Comparison of ENCODE assay signal across 24 mouse cellular contexts in genomic region chr2:165821671-165822070, GRCm38 (mm10).
A peak's percentile ranks its signal among the peaks of the same experiment; 100 is the strongest.
DNase-seq lines count a peak whose midpoint lies in the region; ATAC-seq and TF ChIP-seq lines count a peak whose summit lies in the region.
"Had no signal": no experiment of that assay in that cellular context is flagged by ENCODE, and none has a peak within 500 bp of the region (broad histone marks: within the 10 kb centered on the region; RNA-seq: fewer than 3 reads in every experiment).

No protein-coding gene starts in this region.

- WGBS in forebrain, embryonic 13.5 days: 90% methylated on average over 12 of the region's 12 CpGs
- 86% methylated on average over 12 of the region's 12 CpGs for WGBS in forebrain, postnatal 0 days
- WGBS in limb, embryonic 15.5 days: 91% methylated on average over 12 of the region's 12 CpGs
- 92% methylated on average over 12 of the region's 12 CpGs for WGBS in limb, embryonic 10.5 days
- WGBS in stomach, embryonic 15.5 days: 89% methylated on average over 12 of the region's 12 CpGs

- H3K36me3 ChIP-seq in forebrain, embryonic 13.5 days (ENCODE audit: poor library complexity, severe bottlenecking): peaks cover 92% of the 10 kb centered on the region
- peaks cover 52% of the 10 kb centered on the region for H3K36me3 ChIP-seq in forebrain, postnatal 0 days (ENCODE audit: insufficient read depth)
- peaks cover 88% of the 10 kb centered on the region for H3K36me3 ChIP-seq in limb, embryonic 15.5 days
- peaks cover 98% of the 10 kb centered on the region for H3K36me3 ChIP-seq in limb, embryonic 10.5 days
- peaks cover 43% of the 10 kb centered on the region for H3K36me3 ChIP-seq in stomach, embryonic 15.5 days

- H3K27me3 ChIP-seq in forebrain, embryonic 13.5 days: no peaks in the 10 kb centered on the region
- H3K27me3 ChIP-seq in forebrain, postnatal 0 days (ENCODE audit: insufficient read depth, low read length): no peaks in the 10 kb centered on the region
- no peaks in the 10 kb centered on the region for H3K27me3 ChIP-seq in limb, embryonic 15.5 days
- H3K27me3 ChIP-seq in limb, embryonic 10.5 days (ENCODE audit: low read depth, poor library complexity, severe bottlenecking): no peaks in the 10 kb centered on the region
- no peaks in the 10 kb centered on the region for H3K27me3 ChIP-seq in stomach, embryonic 15.5 days (replicated peaks)
- H3K27me3 ChIP-seq: embryonic facial prominence, embryonic 15.5 days; forebrain, embryonic 15.5 days; heart, embryonic 15.5 days; hindbrain, embryonic 15.5 days; Patski had no signal

- no peak overlapping the region for H3K4me2 ChIP-seq in forebrain, embryonic 13.5 days
- H3K4me2 ChIP-seq in forebrain, postnatal 0 days (ENCODE audit: low read depth): no peak overlapping the region
- H3K4me2 ChIP-seq in limb, embryonic 15.5 days: no peak overlapping the region
- no peak overlapping the region for H3K4me2 ChIP-seq in stomach, embryonic 15.5 days
- H3K4me2 ChIP-seq: embryonic facial prominence, embryonic 15.5 days; forebrain, embryonic 15.5 days; heart, embryonic 11.5 days; heart, embryonic 15.5 days; hindbrain, embryonic 15.5 days had no signal

- DNase-seq in forebrain, postnatal 0 days: no peak
- DNase-seq in limb, embryonic 10.5 days (ENCODE audit: low spot score): no peak
- DNase-seq in R1 (ENCODE audit: low read depth, low spot score): peak; percentile 53
- DNase-seq in embryo, embryonic 10.5 days (ENCODE audit: low spot score): no peak
- no peak for DNase-seq in spleen, postnatal 4 days (ENCODE audit: low spot score in 2 of 2)
- DNase-seq: adrenal gland, adult 8-10 months; adrenal gland, postnatal 36 days; cerebellum, adult 2 months; cerebellum, postnatal 14 days; gastrocnemius, postnatal 10 days; heart, adult 2 months; heart, postnatal 14 days had no signal

- no peak for TF ChIP-seq CTCF in forebrain, postnatal 0 days (IDR thresholded peaks at IDR 0.05; ENCODE audit: low read depth)

- ATAC-seq in forebrain, embryonic 13.5 days: no peak
- ATAC-seq in forebrain, postnatal 0 days: no peak
- no peak for ATAC-seq in limb, embryonic 15.5 days (ENCODE audit: insufficient number of reproducible peaks, low FRiP score, low TSS enrichment, low read depth)
- no peak for ATAC-seq in stomach, embryonic 15.5 days (ENCODE audit: insufficient read depth, low FRiP score, low read depth)
- ATAC-seq: forebrain, embryonic 15.5 days; Patski had no signal

- no peak overlapping the region for H3K27ac ChIP-seq in forebrain, embryonic 13.5 days
- H3K27ac ChIP-seq in forebrain, postnatal 0 days (ENCODE audit: low read depth, low read length): no peak overlapping the region
- peak overlapping the region; percentile 84; the same call in 1 of the 2 replicates for H3K27ac ChIP-seq in limb, embryonic 15.5 days
- H3K27ac ChIP-seq in limb, embryonic 10.5 days: no peak overlapping the region
- H3K27ac ChIP-seq in stomach, embryonic 15.5 days: 0 out of 2 replicates have a peak overlapping the region, but pooled peaks have one; percentile 52
- H3K27ac ChIP-seq: forebrain, embryonic 10.5 days; forebrain, embryonic 15.5 days; heart, adult 2 months; heart, embryonic 15.5 days; hindbrain, embryonic 10.5 days; hindbrain, embryonic 15.5 days had no signal

- 0 out of 2 replicates have a peak, but pooled peaks cover 3% of the 10 kb centered on the region for H3K4me1 ChIP-seq in forebrain, embryonic 13.5 days
- no peaks in the 10 kb centered on the region for H3K4me1 ChIP-seq in forebrain, postnatal 0 days (ENCODE audit: insufficient read depth)
- H3K4me1 ChIP-seq in limb, embryonic 15.5 days: peaks cover 19% of the 10 kb centered on the region
- peaks cover 15% of the 10 kb centered on the region for H3K4me1 ChIP-seq in limb, embryonic 10.5 days
- H3K4me1 ChIP-seq in stomach, embryonic 15.5 days: no peaks in the 10 kb centered on the region
- H3K4me1 ChIP-seq: forebrain, embryonic 15.5 days had no signal

- H3K4me3 ChIP-seq in forebrain, embryonic 13.5 days: no peak overlapping the region
- no peak overlapping the region for H3K4me3 ChIP-seq in forebrain, postnatal 0 days (ENCODE audit: low read depth, low read length)
- H3K4me3 ChIP-seq in limb, embryonic 15.5 days: no peak overlapping the region
- H3K4me3 ChIP-seq in limb, embryonic 10.5 days: no peak overlapping the region
- no peak overlapping the region for H3K4me3 ChIP-seq in stomach, embryonic 15.5 days (replicated peaks)
- H3K4me3 ChIP-seq: embryonic facial prominence, embryonic 15.5 days; erythroblast, embryonic 14.5 days; forebrain, embryonic 10.5 days; forebrain, embryonic 15.5 days; heart, adult 2 months; heart, embryonic 15.5 days; hindbrain, embryonic 10.5 days; hindbrain, embryonic 15.5 days had no signal

- 0 out of 2 replicates have a peak overlapping the region, but pooled peaks have one; percentile 3 for H3K9ac ChIP-seq in forebrain, embryonic 13.5 days
- H3K9ac ChIP-seq in forebrain, postnatal 0 days: no peak overlapping the region
- no peak overlapping the region for H3K9ac ChIP-seq in limb, embryonic 15.5 days
- no peak overlapping the region for H3K9ac ChIP-seq in stomach, embryonic 15.5 days
- H3K9ac ChIP-seq: embryonic facial prominence, embryonic 15.5 days; forebrain, embryonic 15.5 days; heart, embryonic 15.5 days; hindbrain, embryonic 15.5 days had no signal

- H3K9me3 ChIP-seq in forebrain, embryonic 13.5 days (replicated peaks): no peaks in the 10 kb centered on the region
- H3K9me3 ChIP-seq in forebrain, postnatal 0 days (ENCODE audit: low read length): no peaks in the 10 kb centered on the region
- no peaks in the 10 kb centered on the region for H3K9me3 ChIP-seq in limb, embryonic 15.5 days
- no peaks in the 10 kb centered on the region for H3K9me3 ChIP-seq in limb, embryonic 10.5 days (replicated peaks)
- H3K9me3 ChIP-seq in stomach, embryonic 15.5 days: no peaks in the 10 kb centered on the region
- H3K9me3 ChIP-seq: embryonic facial prominence, embryonic 15.5 days; forebrain, embryonic 10.5 days; forebrain, embryonic 15.5 days; heart, embryonic 15.5 days; hindbrain, embryonic 10.5 days; hindbrain, embryonic 15.5 days had no signal

Comparison
In these comparisons a context has a peak if more than half of its experiments do, and no peak if none do; other contexts are left out.
1. H3K27ac ChIP-seq: peak in limb, embryonic 15.5 days (single experiment) and stomach, embryonic 15.5 days (single experiment); none in forebrain, embryonic 13.5 days (single experiment), forebrain, postnatal 0 days (single experiment) and limb, embryonic 10.5 days (single experiment).